Mouse (Mus musculus): ENCODE data around the gene Dgkz.
A peak's percentile ranks its signal among the peaks of the same experiment; 100 is the strongest.

Dgkz gene

DNA sequence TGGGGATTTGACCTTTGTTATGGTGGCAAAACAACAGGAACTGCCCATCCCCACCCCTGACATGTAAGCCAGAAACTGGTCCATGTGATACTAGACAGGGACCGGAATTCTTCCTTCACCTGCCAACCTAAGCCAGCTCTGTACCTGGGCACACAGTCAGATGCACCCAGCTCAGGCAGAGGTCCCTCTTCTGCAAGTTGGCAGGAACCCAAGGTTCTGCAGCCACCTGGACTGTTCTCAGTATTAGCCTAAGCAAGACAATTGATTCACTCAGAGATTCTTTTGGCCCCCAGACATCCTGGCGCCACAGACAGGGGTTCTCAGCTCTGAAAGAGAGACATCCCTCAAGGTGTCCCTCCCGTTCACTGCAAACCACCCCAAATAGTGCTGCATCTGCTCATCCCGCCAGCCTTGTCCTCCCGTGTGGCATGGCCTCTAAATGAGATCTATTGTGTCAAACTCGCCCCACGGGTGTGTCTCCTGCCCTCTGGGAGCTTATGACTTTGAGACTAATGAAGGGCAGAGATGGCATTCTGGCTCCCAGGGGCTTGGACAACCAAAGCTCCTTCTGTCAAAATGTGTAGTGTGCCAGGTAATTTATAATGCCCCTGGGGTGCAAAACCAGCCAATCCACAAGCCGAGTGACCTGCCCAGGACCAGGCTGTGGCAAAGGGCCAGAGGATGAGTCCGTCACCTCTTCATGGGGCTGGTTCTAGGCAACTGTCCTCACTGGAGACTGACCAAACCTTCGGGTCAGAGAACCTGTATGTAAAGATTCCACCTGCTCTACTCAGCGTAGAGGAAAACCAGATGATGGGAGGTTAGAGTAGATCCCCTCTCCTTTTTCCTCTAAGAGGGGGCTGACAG, 15.9 kb downstream of the Dgkz start:
- DNase-seq (ENCODE audit: low spot score), result no peak

DNA sequence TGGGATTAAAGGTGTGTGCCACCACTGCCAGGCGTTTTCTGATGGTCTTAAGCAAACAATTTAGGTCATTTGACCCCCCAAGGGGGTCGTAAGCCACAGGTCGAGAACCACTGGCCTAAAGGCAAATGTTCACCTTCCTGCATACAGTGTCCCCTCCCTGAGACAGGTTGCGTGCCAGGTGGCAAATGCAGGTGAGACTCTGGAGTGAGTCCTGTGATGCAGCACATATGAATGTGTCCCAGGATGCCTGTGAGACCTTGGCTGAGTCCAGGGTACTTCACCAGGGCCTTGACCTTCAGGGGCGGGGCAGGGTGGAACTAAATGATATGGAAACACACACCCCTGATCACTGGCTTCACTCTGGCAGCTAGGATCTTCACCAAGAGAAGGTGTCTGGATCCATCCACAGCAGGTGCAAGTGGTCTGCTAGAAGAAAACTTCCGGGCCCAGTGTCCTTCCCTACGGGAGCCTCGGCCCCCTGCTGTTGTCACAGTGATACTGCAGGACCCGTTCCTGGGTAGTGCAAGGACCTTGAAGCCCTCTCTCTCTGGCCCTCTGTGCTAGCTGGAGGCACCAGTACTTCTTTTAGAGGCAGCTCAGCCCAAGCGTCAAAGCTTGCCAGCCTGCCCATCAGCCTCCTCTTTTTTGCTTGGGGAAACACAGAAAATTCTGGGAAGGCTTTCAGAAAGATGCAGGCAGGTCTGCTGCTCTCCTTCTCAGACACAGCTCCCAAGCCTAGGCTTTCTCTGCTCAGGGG, 16.8 kb downstream of the Dgkz start:
- peak; percentile 77 for DNase-seq (ENCODE audit: low spot score)

DNA sequence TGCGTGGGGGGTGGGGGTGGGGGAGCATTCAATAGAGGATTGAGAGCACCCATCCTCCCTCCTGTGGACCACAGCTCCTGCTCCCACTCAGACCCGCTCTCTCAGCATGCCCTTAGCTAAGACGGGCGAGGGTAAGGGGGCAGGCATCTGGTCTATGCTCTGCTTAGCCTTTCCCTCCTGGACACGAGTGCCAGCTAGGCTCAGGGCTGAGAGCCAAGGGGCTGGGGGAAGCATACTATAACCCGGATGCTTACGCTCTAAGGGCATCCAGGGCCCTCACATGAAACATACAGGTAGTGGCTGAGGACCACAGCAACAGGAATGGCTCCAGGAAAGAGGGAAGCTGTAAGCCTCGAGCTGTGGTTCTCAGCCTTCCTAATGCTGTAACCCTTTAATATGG, 17.6 kb downstream of the Dgkz start:
- DNase-seq (ENCODE audit: low spot score), result no peak

DNA sequence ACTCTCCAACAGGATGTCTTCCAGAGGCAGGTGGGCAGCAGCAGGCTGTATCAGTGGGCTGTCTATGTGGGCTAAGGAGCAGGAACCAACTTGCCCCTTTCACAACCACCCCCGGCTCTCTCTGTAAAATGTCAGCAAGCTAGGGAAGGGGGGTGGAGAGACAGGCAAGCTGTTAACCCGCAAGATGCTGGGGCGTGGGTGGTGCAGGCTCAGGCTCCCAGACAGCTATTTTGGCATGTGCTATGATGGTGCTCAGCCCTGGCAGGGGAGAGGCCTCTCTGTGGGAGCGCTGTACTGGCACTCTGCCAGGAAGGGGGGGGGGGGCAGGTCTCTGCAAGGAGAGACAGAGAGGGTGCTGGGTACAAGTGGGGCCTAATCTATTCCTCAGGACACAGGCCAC, 18.6 kb downstream of the Dgkz start:
- DNase-seq (ENCODE audit: low spot score), result no peak

DNA sequence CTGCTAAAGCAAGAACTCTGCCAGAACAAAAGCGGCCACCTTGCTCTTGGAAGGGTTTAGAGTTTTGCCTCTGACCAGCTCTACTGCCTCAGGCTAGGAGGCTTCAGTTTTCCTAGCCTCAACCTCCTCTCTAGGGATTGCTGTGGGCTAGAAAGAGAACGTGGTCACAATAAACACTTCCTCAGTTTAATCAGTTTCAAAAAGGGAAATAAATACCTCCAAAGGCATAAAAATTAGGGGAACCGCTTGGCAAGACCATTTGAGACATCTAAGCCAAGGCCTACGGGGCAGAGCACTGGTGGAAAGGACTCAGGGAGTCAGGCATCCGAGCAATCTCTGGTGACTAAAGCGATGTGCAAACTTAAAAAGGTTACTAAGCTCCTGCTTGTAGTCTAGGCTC, 19.8 kb downstream of the Dgkz start:
- no peak for DNase-seq (ENCODE audit: low spot score)

DNA sequence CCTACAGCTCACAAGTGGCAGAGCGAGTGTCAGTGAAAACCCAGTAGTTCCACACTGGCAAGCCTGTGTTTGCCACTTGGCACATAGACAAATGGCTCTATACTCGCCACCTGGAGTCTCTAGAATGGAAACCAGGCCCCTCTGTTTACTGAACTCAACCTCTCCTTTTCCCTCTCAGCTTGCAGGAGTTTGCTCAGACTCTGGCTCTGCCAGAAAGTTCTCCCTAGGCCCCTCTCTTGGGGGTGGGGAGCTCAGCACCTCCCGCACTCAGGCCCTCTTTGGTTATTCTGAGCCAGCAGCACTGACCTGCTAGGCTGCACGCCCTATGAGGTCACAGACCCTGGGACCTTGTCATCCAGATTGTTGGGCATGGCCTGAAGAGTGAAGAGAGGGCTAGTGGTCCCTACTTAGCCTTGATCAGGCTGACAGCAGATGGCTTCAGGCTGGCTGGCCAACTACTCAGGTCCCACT, 20.5 kb downstream of the Dgkz start:
- DNase-seq (ENCODE audit: low spot score), result no peak

DNA sequence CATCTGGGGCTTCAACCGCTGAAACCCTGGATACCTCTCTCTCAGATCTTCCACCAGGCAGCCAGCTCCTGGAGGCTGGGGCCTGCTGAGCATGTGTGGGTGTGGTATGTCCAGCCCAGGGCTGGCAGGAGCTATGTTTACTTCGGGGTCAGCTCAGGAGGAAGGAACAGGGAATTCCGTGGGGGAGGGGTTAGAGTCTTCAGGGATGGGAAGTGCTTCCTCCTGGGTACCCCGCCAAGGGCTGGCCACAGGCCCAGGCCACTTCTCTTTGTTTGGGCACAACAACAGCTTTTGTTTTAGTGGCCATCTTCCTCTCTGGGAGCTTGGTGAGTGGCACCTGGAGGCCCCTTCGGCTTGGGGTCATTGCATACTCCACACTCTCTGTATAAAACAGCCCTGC, 21.8 kb downstream of the Dgkz start:
- no peak for DNase-seq (ENCODE audit: low spot score)

DNA sequence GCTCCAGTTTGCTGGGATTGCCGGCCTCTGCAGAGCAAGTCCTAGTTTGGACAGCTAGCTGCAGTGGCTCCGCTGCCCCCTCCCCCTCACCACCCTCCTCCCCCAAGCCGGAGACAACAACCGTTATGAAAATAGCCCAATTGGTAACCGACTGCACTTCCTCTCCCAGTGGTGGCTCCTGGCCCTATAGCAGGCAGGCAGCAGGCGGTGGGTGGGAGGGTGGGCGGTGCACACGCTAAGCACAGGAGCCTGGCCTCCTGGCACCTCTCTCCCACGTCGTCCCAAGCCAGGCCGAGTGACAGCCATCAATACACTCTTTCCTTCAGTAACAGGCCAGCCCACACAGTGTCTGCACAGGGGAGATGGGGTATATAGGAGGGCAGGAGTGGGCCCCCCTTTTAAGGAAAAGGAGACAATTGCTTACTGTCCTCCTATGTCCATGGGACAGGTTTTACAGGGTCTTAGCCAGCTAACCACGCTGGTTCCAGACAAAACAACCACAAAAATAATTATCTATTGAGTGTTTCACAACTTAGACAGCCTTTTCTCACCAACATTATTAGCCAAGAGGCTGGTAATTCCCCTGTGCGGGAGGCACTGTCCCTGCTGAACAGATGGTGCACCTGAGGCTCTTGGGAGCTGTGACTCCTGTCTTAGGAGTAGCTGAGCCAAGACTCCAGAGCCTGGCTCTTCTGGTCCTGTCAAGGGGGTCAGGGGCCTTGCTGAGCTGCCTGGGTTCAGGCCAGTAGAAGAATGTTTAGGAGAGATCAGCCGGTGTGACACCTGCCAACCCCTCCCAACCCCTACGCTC, 25.2 kb downstream of the Dgkz start:
- DNase-seq (ENCODE audit: low spot score), result no peak

DNA sequence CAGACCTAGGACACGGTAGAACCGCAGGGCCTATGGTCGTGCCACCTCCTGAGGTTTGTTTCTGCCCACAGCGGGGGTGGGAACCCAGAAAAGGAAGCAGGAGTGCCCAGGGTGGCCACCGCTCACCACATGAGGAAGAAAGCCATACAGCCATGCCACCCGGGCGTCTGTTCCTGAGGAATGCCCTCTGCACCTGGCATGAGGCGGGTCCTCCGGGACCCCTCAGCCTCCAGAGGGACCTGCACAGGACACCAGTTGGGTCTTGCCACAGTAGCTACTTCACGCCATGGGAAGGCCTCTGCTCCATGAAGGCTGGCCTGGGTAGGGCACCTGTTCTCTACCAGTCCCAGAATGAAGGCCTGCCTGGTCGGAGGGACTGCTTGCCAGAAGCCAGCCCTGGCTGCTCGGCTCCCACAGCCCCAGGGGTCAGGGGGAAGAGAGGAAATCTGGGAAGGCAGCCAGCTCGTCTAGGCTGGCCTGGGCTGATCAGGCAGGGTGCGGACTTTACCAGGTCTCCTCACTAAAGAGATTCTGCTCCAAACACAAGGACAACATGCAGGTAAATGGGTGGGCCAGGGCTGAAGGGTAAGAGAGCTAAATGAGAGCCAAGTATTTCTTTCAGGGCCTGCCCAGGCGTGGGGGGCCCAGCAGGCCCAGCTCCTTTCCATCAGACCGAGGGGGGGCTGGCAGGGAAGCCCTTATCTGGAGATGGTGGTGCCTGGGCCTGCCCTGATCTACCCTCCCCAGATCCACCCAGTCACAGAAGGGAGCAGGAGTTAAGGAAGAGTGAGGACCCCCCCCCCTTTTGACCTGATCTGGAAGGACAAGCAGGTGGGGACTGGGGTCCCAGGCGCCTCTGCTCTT, 26.0 kb downstream of the Dgkz start:
- DNase-seq (ENCODE audit: low spot score), result no peak

DNA sequence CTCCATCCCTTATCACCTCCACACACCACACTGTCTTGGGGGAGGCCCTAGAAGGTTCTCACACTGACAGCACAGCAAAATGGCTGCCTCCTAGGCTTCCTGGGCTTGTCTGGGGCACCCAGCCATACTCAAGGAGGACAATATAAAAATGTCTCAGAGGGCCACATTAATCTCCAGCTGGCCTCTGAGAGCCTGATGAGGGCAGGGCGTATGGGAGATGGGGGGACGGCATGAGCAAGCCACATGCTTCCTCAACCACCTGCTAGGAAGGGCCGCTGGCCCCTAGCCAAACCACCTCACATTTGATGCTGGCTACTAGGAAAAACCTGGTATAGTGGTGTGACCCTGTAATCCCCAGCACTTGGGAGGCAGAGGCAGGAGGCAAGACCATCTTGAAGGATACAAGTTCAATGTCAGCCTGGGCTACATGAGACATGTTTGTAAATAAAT, 26.8 kb downstream of the Dgkz start:
- no peak for DNase-seq (ENCODE audit: low spot score)

DNA sequence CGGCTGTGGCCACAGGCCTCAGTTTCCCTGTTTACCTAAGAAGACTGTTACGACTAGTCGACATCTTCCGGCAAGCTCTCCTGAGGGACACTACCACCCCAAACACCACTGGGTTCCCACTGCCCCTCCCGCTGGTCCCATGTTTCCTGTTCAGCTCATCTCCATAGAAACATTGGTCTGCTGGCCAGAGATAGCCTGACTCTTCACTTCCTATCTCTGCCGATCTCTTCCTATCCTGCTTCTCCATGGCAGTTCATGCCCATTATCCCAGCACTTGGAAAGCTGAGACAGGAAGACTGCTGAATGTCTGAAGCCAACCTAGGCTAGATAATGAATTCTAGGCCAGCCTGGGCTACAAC, 27.5 kb downstream of the Dgkz start:
- DNase-seq (ENCODE audit: low spot score), result no peak

DNA sequence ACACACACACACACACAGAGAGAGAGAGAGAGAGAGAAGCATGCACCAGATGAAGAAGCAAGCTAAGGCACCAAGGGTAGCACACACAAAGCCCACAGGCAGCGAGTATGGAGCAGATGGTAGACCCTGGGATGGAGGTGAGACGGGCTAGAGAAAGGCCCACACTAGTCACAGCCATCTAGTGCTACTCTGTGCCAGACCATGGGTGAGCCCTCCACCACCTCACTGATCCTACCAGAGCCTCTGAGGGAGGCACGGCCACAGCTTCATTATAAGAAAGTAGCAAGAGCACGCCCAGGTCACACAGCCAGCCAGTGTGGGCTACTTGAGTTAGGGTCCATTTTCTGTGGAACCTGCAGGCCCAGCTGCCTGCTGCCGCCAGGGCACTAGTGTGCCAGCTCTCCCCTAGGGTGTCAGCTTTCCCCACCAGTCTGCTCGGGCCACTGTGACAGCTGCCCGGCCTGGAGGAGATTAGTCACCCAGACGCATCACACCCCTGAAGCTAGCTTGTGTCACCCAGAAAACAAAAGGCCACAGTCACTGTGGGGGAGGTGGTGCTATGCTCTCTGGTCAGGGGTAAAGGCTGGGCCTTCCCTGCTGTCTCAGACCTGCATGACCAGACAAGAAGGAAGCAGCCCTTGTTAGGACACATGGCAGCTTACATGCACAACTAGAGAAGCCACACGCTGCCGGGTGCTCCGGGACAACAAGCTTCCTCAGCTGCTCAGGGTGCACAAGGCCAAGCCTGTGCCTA, 28.1 kb downstream of the Dgkz start:
- DNase-seq (ENCODE audit: low spot score), result no peak

DNA sequence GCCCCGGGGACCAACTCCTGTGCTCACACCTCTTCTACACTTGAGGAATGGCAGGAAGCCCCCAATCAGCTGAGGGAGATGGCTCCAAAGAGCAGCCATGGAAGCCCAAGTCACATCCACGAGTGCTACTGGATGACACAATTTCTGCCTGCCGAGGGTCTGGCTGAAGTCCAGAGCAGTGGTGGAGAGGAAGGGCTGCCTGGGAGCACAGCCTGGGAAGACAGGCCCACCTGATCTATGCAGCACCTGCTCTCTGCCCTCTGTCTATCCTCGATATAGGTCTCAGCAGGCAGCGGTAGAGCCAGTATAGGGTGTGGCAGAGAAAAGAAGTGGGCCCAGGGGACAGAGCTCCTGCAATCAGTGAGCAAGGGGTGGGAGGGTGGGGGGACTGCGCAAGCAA, 28.8 kb downstream of the Dgkz start:
- DNase-seq (ENCODE audit: low spot score), result no peak

DNA sequence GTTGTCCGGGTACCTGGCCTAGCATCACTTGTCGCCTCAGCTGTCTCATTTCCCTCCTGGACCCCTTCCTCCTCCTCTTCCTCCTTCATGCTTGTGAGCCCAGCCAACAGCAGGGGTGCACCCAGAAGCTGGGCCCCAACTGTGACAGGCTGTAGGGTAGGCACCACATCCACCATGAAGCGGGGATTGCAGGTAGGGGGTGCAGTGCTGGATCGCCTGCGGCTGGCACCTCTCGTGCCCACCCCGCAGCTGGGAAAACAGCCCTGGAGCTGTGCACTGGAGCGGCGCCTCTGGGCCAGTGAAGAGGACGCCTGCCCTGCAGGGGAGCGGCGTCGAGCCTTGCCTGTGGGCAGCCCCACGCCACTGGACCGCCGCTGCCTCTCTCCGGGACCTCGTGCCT, 30.2 kb downstream of the Dgkz start, which contains the start of gene Gm9821:
Gene Gm9821, plus strand, starts transcription at position 221 of the 400 bp plus-strand sequence.
- no peak for DNase-seq (ENCODE audit: low spot score)

DNA sequence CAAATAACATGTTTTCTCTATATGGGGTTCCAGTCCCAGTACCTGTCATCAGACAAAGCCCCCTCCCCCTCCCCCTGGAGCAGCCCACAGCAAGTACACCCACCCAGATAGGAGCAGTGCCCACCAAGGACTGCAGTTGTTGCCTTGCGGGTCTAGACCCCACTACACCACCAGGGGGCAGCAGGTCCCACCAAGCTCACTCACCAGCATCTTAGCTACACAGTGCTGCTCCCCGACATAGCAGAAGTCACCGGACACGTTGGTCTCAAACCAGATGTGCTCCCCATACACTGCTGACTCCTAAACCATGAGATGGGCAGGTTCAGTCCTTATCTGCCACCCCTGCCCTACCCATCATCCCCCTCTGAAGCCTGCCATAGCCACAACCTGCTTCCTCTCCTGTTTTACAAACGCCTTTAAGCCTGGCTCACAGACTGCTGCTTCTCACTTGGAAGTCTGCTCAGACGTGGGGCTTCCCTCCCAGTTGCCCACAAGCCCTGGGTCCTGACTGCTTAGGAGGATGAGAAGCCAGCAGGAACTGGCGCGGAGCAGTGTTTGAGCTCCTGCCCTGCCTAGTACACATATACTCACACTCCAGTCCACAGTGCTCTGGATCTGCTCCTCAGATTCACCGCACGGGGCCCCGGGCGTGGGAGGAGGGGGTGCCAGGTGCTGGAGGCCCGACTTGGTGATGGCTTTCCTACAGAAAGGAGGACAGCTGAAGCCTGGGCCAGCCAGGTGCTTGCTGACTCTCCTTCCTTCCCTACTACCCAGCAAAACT, 31.3 kb downstream of the Dgkz start:
- DNase-seq (ENCODE audit: low spot score), result peak; percentile 85

DNA sequence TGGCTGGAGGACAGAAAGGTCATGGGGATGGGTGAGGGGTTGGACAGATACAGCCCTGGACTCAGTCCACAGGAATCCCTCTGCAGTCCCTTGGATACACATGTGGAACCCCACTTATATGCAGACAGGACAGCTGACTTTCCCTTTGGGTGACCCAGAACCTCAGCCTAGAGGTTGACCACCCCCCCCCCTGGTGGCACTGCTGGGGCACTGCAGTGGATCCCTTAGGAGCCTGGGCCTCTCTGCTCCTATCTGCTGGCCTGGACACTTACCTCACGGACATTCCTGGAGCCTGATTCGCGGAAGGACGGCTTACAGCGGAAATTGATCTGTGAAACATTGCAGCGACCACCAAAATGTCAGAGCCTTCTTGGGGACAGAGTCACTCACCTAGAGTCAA, 33.3 kb downstream of the Dgkz start:
- DNase-seq (ENCODE audit: low spot score), result no peak

DNA sequence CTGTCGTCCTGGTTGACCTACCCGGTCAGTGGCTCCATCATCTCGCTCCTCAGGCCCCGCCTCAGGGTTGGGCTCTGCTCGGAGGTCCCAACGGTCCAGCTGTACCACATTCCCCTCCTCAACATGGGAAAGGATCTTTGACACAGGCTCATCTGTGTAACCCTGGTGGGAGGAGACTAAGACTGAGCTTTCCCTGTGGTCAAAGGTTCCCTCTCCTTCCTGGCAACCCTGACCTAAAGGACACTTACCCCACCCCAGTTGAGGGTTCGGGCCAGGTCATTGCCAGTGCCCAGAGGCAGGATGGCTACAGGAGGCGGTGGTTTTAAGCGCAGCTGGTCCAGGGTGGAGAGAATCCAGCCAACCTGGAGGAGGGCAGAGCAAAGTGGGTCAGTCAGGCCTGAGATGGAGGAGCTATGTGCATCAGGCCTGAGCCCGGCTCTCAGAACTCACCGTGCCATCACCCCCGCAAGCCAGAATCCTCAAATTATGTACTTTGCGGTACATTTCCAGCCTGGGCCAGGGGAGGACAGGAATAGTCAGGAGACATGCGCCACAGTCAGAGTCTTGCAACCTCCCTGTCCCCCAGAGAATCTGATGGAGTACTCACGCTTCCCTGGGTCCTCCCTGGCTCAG, 36.2 kb downstream of the Dgkz start:
- DNase-seq (ENCODE audit: low spot score), result no peak

DNA sequence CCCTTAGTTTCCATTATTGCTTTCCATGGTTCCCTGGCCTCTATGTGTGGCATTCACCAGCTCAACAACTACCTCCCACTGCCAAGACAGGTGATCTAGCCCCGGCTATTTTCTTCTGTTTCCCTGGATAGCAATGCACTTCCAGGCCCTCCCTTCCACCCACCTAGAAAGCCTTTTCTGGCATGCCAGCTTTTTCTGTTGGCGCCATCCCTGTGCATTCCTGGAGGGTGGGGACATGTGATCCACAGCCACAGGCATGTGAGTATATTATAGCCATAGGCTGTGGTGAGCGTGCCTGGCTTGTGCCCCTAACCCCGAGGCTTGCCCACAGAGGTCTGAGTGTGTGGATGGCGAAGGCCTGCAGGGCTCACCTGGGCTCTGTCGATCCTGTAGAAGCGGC, 39.5 kb downstream of the Dgkz start:
- no peak for DNase-seq (ENCODE audit: low spot score)

DNA sequence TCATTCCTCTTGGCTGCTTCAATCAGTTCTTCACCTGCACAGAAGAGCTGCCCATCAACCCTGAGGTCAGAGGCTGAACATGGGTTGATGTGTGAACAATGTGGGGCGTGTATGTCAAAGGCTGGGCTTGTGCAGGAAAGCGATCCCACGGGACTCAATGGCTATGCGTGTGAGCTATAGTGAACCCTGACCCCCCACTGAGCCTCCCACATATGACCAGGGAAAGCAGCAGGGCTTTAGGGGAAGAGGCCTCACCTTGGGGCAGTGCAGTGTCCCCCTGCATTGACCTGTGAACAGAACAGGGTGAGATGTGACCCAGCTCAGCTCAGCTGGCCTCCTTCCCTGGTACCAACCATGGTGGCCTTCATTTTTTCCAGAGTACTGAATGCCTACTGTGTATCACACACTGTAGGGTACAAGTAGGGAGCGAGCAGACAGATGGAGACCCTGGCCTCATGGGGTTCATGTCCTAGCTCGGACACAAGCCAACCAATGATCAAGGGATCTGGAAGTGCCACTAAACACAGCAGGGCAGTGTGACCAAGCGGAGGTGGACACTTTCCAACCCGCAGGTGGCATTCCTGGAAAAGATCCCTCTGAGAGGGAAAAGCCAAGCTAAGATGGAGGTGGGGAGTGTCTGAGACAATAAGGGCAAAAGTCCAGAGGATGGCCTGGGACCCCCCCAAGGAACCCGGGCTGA, 40.7 kb downstream of the Dgkz start:
- DNase-seq (ENCODE audit: low spot score), result no peak
